Mouse (Mus musculus) brain, adult 2 months (tissue): ENCODE data around the gene Shank2.
A peak's percentile ranks its signal among the peaks of the same experiment; 100 is the strongest.

Source experiments
- DNase-seq: peaks from one replicate; pipeline ENCODE4 v3.0.0; 2011; ENCODE audit warnings: low read depth, low spot score

Gene Shank2

GRCm38 (mm10) chr7:144217192-144217591, 215.5 kb downstream of the Shank2 start:
- peak; percentile 89 for DNase-seq

- DNase-seq: peak; percentile 58
These were observed 227.0 kb downstream of the Shank2 start for GRCm38 (mm10) chr7:144228683-144229082.

- DNase-seq: peak; percentile 20
These were observed 227.7 kb downstream of the Shank2 start for GRCm38 (mm10) chr7:144229421-144229820.

GRCm38 (mm10) chr7:144232132-144232706, 230.5 kb downstream of the Shank2 start:
- DNase-seq: no peak

- DNase-seq: peak; percentile 43
These were observed 231.8 kb downstream of the Shank2 start for GRCm38 (mm10) chr7:144233479-144233878.

GRCm38 (mm10) chr7:144234783-144235182, 233.1 kb downstream of the Shank2 start:
- DNase-seq: no peak

- DNase-seq: peak; percentile 81
These were observed 233.8 kb downstream of the Shank2 start for GRCm38 (mm10) chr7:144235523-144235922.

- peak; percentile 85 for DNase-seq
These were observed 235.1 kb downstream of the Shank2 start for GRCm38 (mm10) chr7:144236802-144237201.

- peak; percentile 91 for DNase-seq
These were observed 236.7 kb downstream of the Shank2 start for GRCm38 (mm10) chr7:144238409-144238808.

GRCm38 (mm10) chr7:144238992-144239391, 237.3 kb downstream of the Shank2 start:
- DNase-seq: no peak

GRCm38 (mm10) chr7:144239571-144240370, 238.0 kb downstream of the Shank2 start:
- DNase-seq: peak; percentile 81

- no peak for DNase-seq
These were observed 239.1 kb downstream of the Shank2 start for GRCm38 (mm10) chr7:144240736-144241343.

- peak; percentile 50 for DNase-seq
These were observed 242.5 kb downstream of the Shank2 start for GRCm38 (mm10) chr7:144244203-144244602.

- DNase-seq: no peak
These were observed 244.5 kb downstream of the Shank2 start for GRCm38 (mm10) chr7:144246271-144246670.

GRCm38 (mm10) chr7:144248686-144249422, 247.1 kb downstream of the Shank2 start:
- DNase-seq: no peak

GRCm38 (mm10) chr7:144250791-144251190, 249.1 kb downstream of the Shank2 start:
- DNase-seq: peak; percentile 78

- DNase-seq: peak; percentile 80
These were observed 249.5 kb downstream of the Shank2 start for GRCm38 (mm10) chr7:144251250-144251649.

- peak; percentile 40 for DNase-seq
These were observed 253.0 kb downstream of the Shank2 start for GRCm38 (mm10) chr7:144254674-144255246.

- DNase-seq: no peak
These were observed 256.1 kb downstream of the Shank2 start for GRCm38 (mm10) chr7:144257821-144258220.

GRCm38 (mm10) chr7:144258332-144258731, 256.6 kb downstream of the Shank2 start:
- DNase-seq: no peak

- no peak for DNase-seq
These were observed 260.9 kb downstream of the Shank2 start for GRCm38 (mm10) chr7:144262666-144263065.

GRCm38 (mm10) chr7:144266745-144267144, 265.0 kb downstream of the Shank2 start:
- DNase-seq: no peak
